Mouse (Mus musculus) liver, embryonic 14.5 days (tissue): ENCODE measurements at regions not wholly inside any gene's neighbourhood (a gene's known extent, or its start where the extent isn't known, plus 50 kb on each side); places are given as distances from the start of the nearest gene placed in this dataset.

Source experiments
- ATAC-seq: fragments of 200-750 bp; cut with Nextera tagmentation; 2 replicates; pipeline ENCODE4 v1.8.0; 2017; ENCODE audit warnings: moderate number of reproducible peaks, mild to moderate bottlenecking, moderate library complexity; ENCODE audit not compliant: insufficient read depth
- DNase-seq, 3 experiments: peaks; one replicate each; pipeline ENCODE4 v3.0.0-alpha.2; 2012 to 2013; ENCODE audit warnings: low read depth in 3 of 3, low spot score in 3 of 3
- H3K27ac ChIP-seq: fragments of 300-500 bp; sonication (generic); 2 replicates; pipeline ENCODE4 v1.5.1; 2014; ENCODE audit warnings: moderate library complexity, mild to moderate bottlenecking, control low read depth, inconsistent platforms
- H3K27me3 ChIP-seq: fragments of 300-500 bp; sonication (generic); 2 replicates; pipeline ENCODE4 v1.6.1; 2014; ENCODE audit warnings: mild to moderate bottlenecking, low read length, moderate library complexity; ENCODE audit not compliant: control insufficient read depth, insufficient read depth
- H3K36me3 ChIP-seq: fragments of 300-500 bp; sonication (generic); replicated peaks from 2 replicates; pipeline ENCODE4 v1.6.1; 2014; ENCODE audit warnings: low read depth; ENCODE audit not compliant: control insufficient read depth, insufficient read depth
- H3K4me1 ChIP-seq, 2 experiments: fragments of 200-500 bp in 1 of 2; fragments of 300-500 bp in 1 of 2; sonication (generic) in 1 of 2; replicated peaks; 2 replicates each; pipeline ENCODE4 v1.6.1; 2012 to 2014; ENCODE audit warnings: antibody characterized with exemption in 1 of 2, inconsistent platforms in 1 of 2, low read length in 1 of 2; ENCODE audit not compliant: control insufficient read depth in 2 of 2, insufficient read depth in 2 of 2
- H3K4me2 ChIP-seq: fragments of 300-500 bp; sonication (generic); 2 replicates; pipeline ENCODE4 v1.6.1; 2014; ENCODE audit warnings: low read depth, mild to moderate bottlenecking, control low read depth, moderate library complexity
- H3K4me3 ChIP-seq, 2 experiments: fragments of 200-500 bp in 1 of 2; fragments of 300-500 bp in 1 of 2; sonication (generic) in 1 of 2; 2 replicates each; pipeline ENCODE4 v1.5.1; 2012 to 2014; ENCODE audit warnings: low read depth in 2 of 2, low read length in 2 of 2, mild to moderate bottlenecking in 2 of 2, control low read depth in 1 of 2, inconsistent platforms in 1 of 2, moderate library complexity in 1 of 2; ENCODE audit not compliant: insufficient read depth in 1 of 2
- H3K9ac ChIP-seq: fragments of 300-500 bp; sonication (generic); replicated peaks from 2 replicates; pipeline ENCODE4 v1.6.1; 2014; ENCODE audit warnings: mild to moderate bottlenecking, control low read depth, moderate library complexity
- H3K9me3 ChIP-seq: fragments of 300-500 bp; sonication (generic); 2 replicates; pipeline ENCODE4 v1.6.1; 2016; ENCODE audit warnings: low read length, mixed read lengths; ENCODE audit not compliant: control insufficient read depth
- CTCF ChIP-seq: IDR thresholded peaks from 2 replicates; pipeline ENCODE4 v1.5.1; 2016; ENCODE audit warnings: antibody characterized with exemption, low read depth, control low read depth
- EP300 ChIP-seq: IDR thresholded peaks from 2 replicates; pipeline ENCODE4 v1.6.1; 2016; ENCODE audit warnings: antibody characterized with exemption, low read depth
- WGBS: fragments of 180-500 bp; shearing (Covaris S2); extraction: QIAGEN DNeasy Blood & Tissue Kit; methylation state at CpG from one replicate; pipeline ENCODE4 v1.1.7; 2014; ENCODE audit not compliant: insufficient replicate concordance; 5-methylcytosine and 5-hydroxymethylcytosine counted together

DNA sequence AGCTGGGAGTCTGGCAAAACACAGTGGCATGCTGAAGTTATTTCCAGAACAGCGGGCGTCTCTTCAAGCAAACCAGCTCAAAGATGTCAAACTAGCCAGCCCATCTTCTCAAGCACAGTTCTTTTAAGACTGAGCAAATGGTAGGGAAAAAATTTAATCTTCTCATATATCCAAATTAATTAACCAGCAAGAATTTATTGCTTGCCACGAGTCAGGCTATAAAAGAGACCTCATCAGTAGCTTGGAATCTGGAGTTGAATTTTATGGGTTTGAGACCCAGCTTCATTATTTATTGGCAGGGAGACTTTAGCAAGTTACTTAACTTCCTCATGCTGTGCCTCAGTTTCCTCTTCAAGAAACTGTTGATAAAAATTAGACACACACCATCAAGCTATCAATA, 742.5 kb upstream of the Tmpo start:
- no peak for ATAC-seq
- DNase-seq = no peak

DNA sequence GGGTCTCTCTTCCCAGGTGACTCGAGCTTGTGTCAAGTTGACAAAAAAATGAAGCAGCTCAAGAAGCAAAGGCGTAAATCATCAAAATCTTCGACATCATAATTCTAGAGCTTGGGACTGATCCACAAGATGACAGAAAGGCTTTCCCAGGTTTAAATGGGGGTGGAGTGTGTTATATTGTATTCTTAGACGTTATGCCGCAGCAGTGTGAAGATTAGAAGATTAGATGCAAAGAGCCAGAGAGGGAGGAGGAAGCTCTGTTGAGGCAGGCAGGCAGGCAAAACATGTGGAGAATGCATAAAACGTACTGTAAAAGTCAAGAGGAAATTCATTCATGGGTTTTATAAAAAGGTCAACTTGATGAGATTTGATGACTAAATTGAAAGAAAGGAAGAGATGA, 708.7 kb upstream of the Tmpo start:
- WGBS = 57% methylated on average over 6 of the region's 6 CpGs
- no peaks in the 10 kb centered on the region for H3K4me1 ChIP-seq
- no peak overlapping the region for H3K9ac ChIP-seq
- no peak overlapping the region for H3K4me3 ChIP-seq
- H3K27me3 ChIP-seq = no peaks in the 10 kb centered on the region
- no peaks in the 10 kb centered on the region for H3K36me3 ChIP-seq
- no peak overlapping the region for H3K27ac ChIP-seq
- H3K4me2 ChIP-seq = no peak overlapping the region
- DNase-seq = no peak
- TF ChIP-seq CTCF (no peak), EP300 (no peak)
- no peaks in the 10 kb centered on the region for H3K9me3 ChIP-seq
- ATAC-seq = no peak

More for the DNA sequence above, 742.5 kb upstream of the Tmpo start:
- no peak overlapping the region for H3K4me3 ChIP-seq
- WGBS = 50% methylated on average over 3 of the region's 3 CpGs
- H3K4me2 ChIP-seq = no peak overlapping the region
- H3K36me3 ChIP-seq = no peaks in the 10 kb centered on the region
- no peak overlapping the region for H3K9ac ChIP-seq
- H3K27me3 ChIP-seq = no peaks in the 10 kb centered on the region
- H3K27ac ChIP-seq = no peak overlapping the region
- no peak for TF ChIP-seq CTCF
- H3K4me1 ChIP-seq = no peaks in the 10 kb centered on the region
- no peaks in the 10 kb centered on the region for H3K9me3 ChIP-seq

DNA sequence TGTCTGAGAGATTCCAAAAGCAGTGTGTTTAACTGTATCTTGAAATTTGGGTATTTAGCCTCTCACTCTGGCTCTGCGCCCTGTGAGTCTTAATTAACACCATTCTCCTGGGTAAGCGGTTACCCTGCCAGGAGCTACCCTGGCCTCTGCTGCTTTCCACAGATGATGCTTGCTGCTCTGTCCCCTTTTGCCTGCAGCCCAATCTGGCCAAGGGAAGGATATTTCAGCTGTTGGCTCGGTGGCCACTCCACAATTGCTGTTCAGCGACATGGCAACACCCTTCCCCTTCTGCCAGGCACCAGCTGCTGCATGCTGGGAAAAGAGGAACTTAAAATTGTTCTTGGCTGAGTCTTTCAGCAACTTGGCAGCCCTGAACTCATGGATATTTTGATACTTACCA, 707.4 kb upstream of the Tmpo start:
- ATAC-seq = no peak

DNA sequence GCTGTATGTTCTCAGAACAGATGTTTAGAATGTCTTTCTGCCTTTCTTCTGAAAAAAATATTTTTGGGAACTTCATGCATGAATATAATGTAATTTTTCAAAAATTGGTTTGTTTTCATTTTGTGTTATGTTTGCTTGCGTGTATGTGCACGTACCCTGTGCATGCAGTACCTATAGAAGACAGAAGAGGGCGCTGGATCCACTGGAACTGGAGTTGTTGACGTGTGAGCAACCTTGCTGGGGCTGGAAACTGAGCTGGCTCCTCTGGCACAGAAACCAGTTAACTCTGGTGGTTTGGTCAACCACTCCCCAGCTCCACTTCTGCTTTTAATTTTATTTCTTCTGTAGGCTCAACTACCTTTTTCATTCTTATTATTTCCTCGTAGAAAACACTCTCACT, 702.0 kb upstream of the Tmpo start:
- H3K9me3 ChIP-seq = no peaks in the 10 kb centered on the region
- 38% methylated on average over 5 of the region's 5 CpGs for WGBS

More for the DNA sequence above, 707.4 kb upstream of the Tmpo start:
- Histone ChIP-seq H3K27me3 (no peaks in the 10 kb centered on the region), H3K27ac (no peak overlapping the region), H3K9me3 (no peaks in the 10 kb centered on the region), H3K4me2 (no peak overlapping the region), H3K9ac (no peak overlapping the region), H3K36me3 (no peaks in the 10 kb centered on the region), H3K4me1 (no peaks in the 10 kb centered on the region), H3K4me3 (no peak overlapping the region)
- TF ChIP-seq EP300 (no peak), CTCF (no peak)
- 47% methylated on average over 4 of the region's 4 CpGs for WGBS
- DNase-seq = no peak

DNA sequence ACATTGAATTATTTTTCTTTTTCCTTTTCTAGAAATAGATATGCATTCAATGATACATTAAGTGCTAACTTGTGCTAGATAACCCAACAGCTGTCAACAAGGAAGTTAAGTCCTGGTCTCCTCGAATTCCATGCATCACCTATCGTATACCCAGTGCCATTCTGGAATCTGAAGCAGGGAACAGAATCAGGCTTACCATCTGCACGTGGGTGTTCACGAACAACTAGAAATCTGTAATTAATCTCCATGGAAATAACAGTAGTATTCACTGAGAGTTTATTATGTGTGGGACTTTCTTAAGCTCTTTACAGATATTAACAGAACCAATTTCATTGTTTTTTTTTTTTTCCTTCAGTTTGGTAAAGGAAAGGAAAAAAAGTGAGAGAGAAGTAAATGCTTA, 701.4 kb upstream of the Tmpo start:
- WGBS = 56% methylated on average over 4 of the region's 4 CpGs

More for the DNA sequence above, 702.0 kb upstream of the Tmpo start:
- no peak overlapping the region for H3K4me3 ChIP-seq
- TF ChIP-seq EP300 (no peak), CTCF (no peak)
- H3K36me3 ChIP-seq = no peaks in the 10 kb centered on the region
- no peak for ATAC-seq
- no peaks in the 10 kb centered on the region for H3K4me1 ChIP-seq
- no peak overlapping the region for H3K27ac ChIP-seq
- no peak overlapping the region for H3K4me2 ChIP-seq
- no peak for DNase-seq
- no peak overlapping the region for H3K9ac ChIP-seq
- H3K27me3 ChIP-seq = no peaks in the 10 kb centered on the region

More for the DNA sequence above, 701.4 kb upstream of the Tmpo start:
- TF ChIP-seq CTCF (no peak), EP300 (no peak)
- DNase-seq (no peak), ATAC-seq (no peak)
- Histone ChIP-seq H3K4me2 (no peak overlapping the region), H3K9me3 (no peaks in the 10 kb centered on the region), H3K4me1 (no peaks in the 10 kb centered on the region), H3K27me3 (no peaks in the 10 kb centered on the region), H3K27ac (no peak overlapping the region), H3K9ac (no peak overlapping the region), H3K36me3 (no peaks in the 10 kb centered on the region), H3K4me3 (no peak overlapping the region)
